Mouse (Mus musculus) liver, embryonic 12.5 days (tissue): Measurements from ENCODE around the gene Tmem270. TPM values are rescaled to one million over a fixed set of nuclear protein-coding genes. Genes with fewer than 3 reads are reported as not detected.

ENCODE experiments used
- ATAC-seq: fragments of 200-750 bp; cut with Nextera tagmentation; 2 replicates; pipeline ENCODE4 v1.8.0; 2017; ENCODE audit warnings: moderate number of reproducible peaks, mild to moderate bottlenecking, moderate library complexity
- H3K27ac ChIP-seq: fragments of 300-500 bp; sonication (generic); 2 replicates; pipeline ENCODE4 v1.5.1; 2016; ENCODE audit warnings: mild to moderate bottlenecking
- H3K27me3 ChIP-seq: fragments of 300-500 bp; sonication (generic); replicated peaks from 2 replicates; pipeline ENCODE4 v1.6.1; 2016; ENCODE audit warnings: mild to moderate bottlenecking, moderate library complexity
- H3K36me3 ChIP-seq: fragments of 300-500 bp; sonication (generic); 2 replicates; pipeline ENCODE4 v1.6.1; 2016; ENCODE audit warnings: mild to moderate bottlenecking, moderate library complexity
- H3K4me1 ChIP-seq: fragments of 300-500 bp; sonication (generic); 2 replicates; pipeline ENCODE4 v1.6.1; 2016
- H3K4me2 ChIP-seq: fragments of 300-500 bp; sonication (generic); 2 replicates; pipeline ENCODE4 v1.6.1; 2016; ENCODE audit warnings: mild to moderate bottlenecking, moderate library complexity
- H3K4me3 ChIP-seq: fragments of 300-500 bp; sonication (generic); 2 replicates; pipeline ENCODE4 v1.5.1; 2016; ENCODE audit warnings: mild to moderate bottlenecking, moderate library complexity
- H3K9ac ChIP-seq: fragments of 300-500 bp; sonication (generic); 2 replicates; pipeline ENCODE4 v1.6.1; 2016; ENCODE audit warnings: mild to moderate bottlenecking, moderate library complexity
- H3K9me3 ChIP-seq: fragments of 300-500 bp; sonication (generic); replicated peaks from 2 replicates; pipeline ENCODE4 v1.6.1; 2016; ENCODE audit warnings: mild to moderate bottlenecking, moderate library complexity
- WGBS: fragments of 180-500 bp; shearing (Covaris S2); methylation state at CpG from one replicate; pipeline ENCODE4 v1.1.7; 2016; ENCODE audit not compliant: insufficient replicate concordance; 5-methylcytosine and 5-hydroxymethylcytosine counted together
- polyA plus RNA-seq: library from polyadenylated mRNA; unstranded; fragments of >200 nt; fragmentation: Nextera tagmentation; extraction: Ambion mirVana; gene quantifications from 2 replicates; pipeline ENCODE4 v1.2.1, GENCODE M21; 2016

The Tmem270 gene
- polyA plus RNA-seq, 1 experiment from 2014 or later, result not detected

GRCm38 (mm10) chr5:134875245-134875644 is 31.3 kb downstream of the Tmem270 start:
- H3K27ac ChIP-seq, result no peak overlapping the region
- H3K27me3 ChIP-seq, result 0 out of 2 replicates have a peak, but pooled peaks cover 10% of the 10 kb centered on the region
- no peaks in the 10 kb centered on the region for H3K9me3 ChIP-seq
- no peak overlapping the region for H3K4me3 ChIP-seq
- 69% methylated on average over 5 of the region's 5 CpGs for WGBS
- H3K4me1 ChIP-seq, result 0 out of 2 replicates have a peak, but pooled peaks cover 3% of the 10 kb centered on the region
- H3K9ac ChIP-seq, result no peak overlapping the region
- no peak overlapping the region for H3K4me2 ChIP-seq
- H3K36me3 ChIP-seq, result no peaks in the 10 kb centered on the region
- ATAC-seq, result no peak

- Histone ChIP-seq H3K4me2 (no peak overlapping the region), H3K4me3 (no peak overlapping the region), H3K9ac (no peak overlapping the region), H3K4me1 (0 out of 2 replicates have a peak, but pooled peaks cover 3% of the 10 kb centered on the region), H3K27ac (no peak overlapping the region), H3K36me3 (no peaks in the 10 kb centered on the region), H3K27me3 (0 out of 2 replicates have a peak, but pooled peaks cover 10% of the 10 kb centered on the region), H3K9me3 (no peaks in the 10 kb centered on the region)
- ATAC-seq, result no peak
- 67% methylated on average over 21 of the region's 21 CpGs for WGBS
Measured at GRCm38 (mm10) chr5:134873956-134874879, 32.3 kb downstream of the Tmem270 start.

- Histone ChIP-seq H3K36me3 (no peaks in the 10 kb centered on the region), H3K9me3 (no peaks in the 10 kb centered on the region), H3K9ac (no peak overlapping the region), H3K4me3 (no peak overlapping the region), H3K27ac (no peak overlapping the region), H3K4me2 (no peak overlapping the region), H3K27me3 (0 out of 2 replicates have a peak, but pooled peaks cover 12% of the 10 kb centered on the region), H3K4me1 (0 out of 2 replicates have a peak, but pooled peaks cover 3% of the 10 kb centered on the region)
- 66% methylated on average over 8 of the region's 8 CpGs for WGBS
- no peak for ATAC-seq
Measured at GRCm38 (mm10) chr5:134873034-134873433, 33.5 kb downstream of the Tmem270 start.

DNA sequence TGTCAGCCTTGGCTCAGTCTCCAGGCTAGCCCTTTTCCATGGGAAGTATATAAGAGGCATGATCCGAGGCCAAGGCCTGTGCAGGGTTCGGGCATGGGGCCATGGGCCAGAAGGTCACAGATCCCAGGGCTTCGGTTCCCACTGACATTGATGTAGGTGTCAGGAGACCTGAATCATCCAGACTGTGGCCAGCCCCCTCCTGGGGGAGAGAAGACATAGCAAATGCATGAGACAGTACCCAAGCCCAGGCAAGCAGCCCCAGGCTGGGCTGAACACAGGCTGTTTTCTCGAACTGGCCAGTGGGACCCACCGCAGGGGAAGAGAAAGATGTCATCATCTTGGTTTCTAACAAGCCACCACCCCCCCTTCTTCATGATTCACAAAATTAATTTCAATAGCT is 33.9 kb downstream of the Tmem270 start:
- Histone ChIP-seq H3K27ac (no peak overlapping the region), H3K4me2 (no peak overlapping the region), H3K4me1 (0 out of 2 replicates have a peak, but pooled peaks cover 3% of the 10 kb centered on the region), H3K9ac (no peak overlapping the region), H3K36me3 (no peaks in the 10 kb centered on the region), H3K27me3 (peaks cover 13% of the 10 kb centered on the region; the same call in 1 of the 2 replicates), H3K4me3 (no peak overlapping the region), H3K9me3 (no peaks in the 10 kb centered on the region)
- 58% methylated on average over 5 of the region's 5 CpGs for WGBS
- ATAC-seq, result no peak

DNA sequence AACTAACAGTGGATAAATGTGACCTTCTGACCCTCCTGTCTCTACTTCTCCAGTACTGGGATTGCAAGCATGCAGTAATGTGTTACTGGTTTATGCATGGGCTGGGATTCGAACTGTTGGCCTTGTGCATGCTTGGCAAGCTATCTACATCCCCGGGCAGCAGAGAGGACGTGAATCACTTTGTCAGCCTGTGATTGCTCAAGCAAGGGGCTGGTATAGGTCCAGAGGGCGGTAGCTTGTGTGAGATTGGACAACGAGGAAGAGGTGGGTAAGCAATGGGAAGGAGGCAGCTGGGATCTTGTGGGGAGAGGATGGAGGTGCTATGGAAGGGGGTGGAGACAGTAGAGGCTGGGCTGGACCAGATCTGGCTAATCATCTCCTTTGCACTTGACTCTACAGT is 38.0 kb downstream of the Tmem270 start:
- Histone ChIP-seq H3K27ac (no peak overlapping the region), H3K4me3 (no peak overlapping the region), H3K9ac (no peak overlapping the region), H3K4me1 (no peaks in the 10 kb centered on the region), H3K36me3 (no peaks in the 10 kb centered on the region), H3K4me2 (no peak overlapping the region), H3K27me3 (peaks cover 10% of the 10 kb centered on the region; the same call in 1 of the 2 replicates), H3K9me3 (no peaks in the 10 kb centered on the region)
- no peak for ATAC-seq
- WGBS, result 50% methylated on average over 5 of the region's 5 CpGs

- Histone ChIP-seq H3K9me3 (no peaks in the 10 kb centered on the region), H3K36me3 (no peaks in the 10 kb centered on the region), H3K4me3 (no peak overlapping the region), H3K4me2 (no peak overlapping the region), H3K4me1 (no peaks in the 10 kb centered on the region), H3K27ac (no peak overlapping the region), H3K9ac (no peak overlapping the region), H3K27me3 (peaks cover 10% of the 10 kb centered on the region; the same call in 1 of the 2 replicates)
- 52% methylated on average over 18 of the region's 18 CpGs for WGBS
- no peak for ATAC-seq
Measured at GRCm38 (mm10) chr5:134867320-134868144, 39.0 kb downstream of the Tmem270 start.

DNA sequence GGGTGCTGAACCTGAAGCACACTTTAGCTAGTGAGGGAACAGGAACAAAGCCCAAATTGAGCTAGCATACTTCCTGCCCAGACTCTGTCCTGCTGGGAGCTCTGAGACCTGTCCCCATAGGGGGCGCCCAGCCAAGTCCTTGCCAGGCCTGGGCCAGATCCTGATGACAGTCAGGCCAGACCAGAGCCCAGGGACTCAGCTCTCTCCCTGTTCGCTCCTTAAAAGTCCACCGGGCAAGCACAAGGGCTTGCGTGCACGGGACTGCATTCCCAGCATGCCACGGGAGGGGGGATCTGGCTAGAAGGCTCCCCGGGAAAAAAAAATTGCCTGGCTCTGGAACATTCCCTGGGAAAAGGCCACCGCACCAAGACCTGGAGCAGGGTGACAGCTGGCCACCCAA is 41.4 kb downstream of the Tmem270 start:
- no peak overlapping the region for H3K27ac ChIP-seq
- no peak overlapping the region for H3K9ac ChIP-seq
- no peaks in the 10 kb centered on the region for H3K9me3 ChIP-seq
- WGBS, result 54% methylated on average over 8 of the region's 8 CpGs
- H3K36me3 ChIP-seq, result no peaks in the 10 kb centered on the region
- H3K4me1 ChIP-seq, result no peaks in the 10 kb centered on the region
- peaks cover 10% of the 10 kb centered on the region; the same call in 1 of the 2 replicates for H3K27me3 ChIP-seq
- no peak for ATAC-seq
- H3K4me3 ChIP-seq, result no peak overlapping the region
- H3K4me2 ChIP-seq, result no peak overlapping the region

- H3K4me1 ChIP-seq, result no peaks in the 10 kb centered on the region
- H3K36me3 ChIP-seq, result no peaks in the 10 kb centered on the region
- H3K4me3 ChIP-seq, result no peak overlapping the region
- ATAC-seq, result no peak
- no peak overlapping the region for H3K4me2 ChIP-seq
- no peaks in the 10 kb centered on the region for H3K9me3 ChIP-seq
- no peak overlapping the region for H3K9ac ChIP-seq
- H3K27ac ChIP-seq, result no peak overlapping the region
- no peaks in the 10 kb centered on the region for H3K27me3 ChIP-seq
- WGBS, result 66% methylated on average over 16 of the region's 16 CpGs
Measured at GRCm38 (mm10) chr5:134861902-134862497, 44.5 kb downstream of the Tmem270 start.

- Histone ChIP-seq H3K27me3 (no peaks in the 10 kb centered on the region), H3K27ac (no peak overlapping the region), H3K4me3 (no peak overlapping the region), H3K4me2 (no peak overlapping the region), H3K4me1 (no peaks in the 10 kb centered on the region), H3K36me3 (no peaks in the 10 kb centered on the region), H3K9me3 (no peaks in the 10 kb centered on the region), H3K9ac (no peak overlapping the region)
- WGBS, result 60% methylated on average over 5 of the region's 5 CpGs
- ATAC-seq, result no peak
Measured at GRCm38 (mm10) chr5:134859193-134859592, 47.3 kb downstream of the Tmem270 start.

- Histone ChIP-seq H3K27me3 (no peaks in the 10 kb centered on the region), H3K4me3 (no peak overlapping the region), H3K9me3 (no peaks in the 10 kb centered on the region), H3K4me1 (no peaks in the 10 kb centered on the region), H3K36me3 (no peaks in the 10 kb centered on the region), H3K4me2 (no peak overlapping the region), H3K27ac (no peak overlapping the region), H3K9ac (no peak overlapping the region)
- 67% methylated on average over 10 of the region's 10 CpGs for WGBS
- no peak for ATAC-seq
Measured at GRCm38 (mm10) chr5:134858378-134858777, 48.2 kb downstream of the Tmem270 start.

GRCm38 (mm10) chr5:134852873-134853272 is 53.7 kb downstream of the Tmem270 start:
- Histone ChIP-seq H3K9me3 (no peaks in the 10 kb centered on the region), H3K36me3 (no peaks in the 10 kb centered on the region), H3K4me3 (no peak overlapping the region), H3K9ac (no peak overlapping the region), H3K27me3 (no peaks in the 10 kb centered on the region), H3K4me2 (no peak overlapping the region), H3K27ac (no peak overlapping the region), H3K4me1 (no peaks in the 10 kb centered on the region)
- ATAC-seq, result no peak
- 59% methylated on average over 5 of the region's 5 CpGs for WGBS
